Mouse (Mus musculus) kidney, postnatal 0 days (tissue): ENCODE results near the gene Spag8. TPM values are rescaled to one million over a fixed set of nuclear protein-coding genes. Genes with fewer than 3 reads are reported as not detected.

Experiments
- ATAC-seq: fragments of 200-750 bp; cut with Nextera tagmentation; replicated peaks from 2 replicates; pipeline ENCODE4 v1.8.0; 2017; ENCODE audit warnings: low read depth, moderate number of reproducible peaks, moderate TSS enrichment, moderate library complexity; ENCODE audit not compliant: low FRiP score
- DNase-seq: peaks from one replicate; pipeline ENCODE4 v3.0.0-alpha.2; 2016; ENCODE audit warnings: low spot score
- H3K27ac ChIP-seq: fragments of 300-500 bp; sonication (generic); 2 replicates; pipeline ENCODE4 v1.5.1; 2014; ENCODE audit warnings: mild to moderate bottlenecking
- H3K27me3 ChIP-seq: fragments of 300-500 bp; sonication (generic); 2 replicates; pipeline ENCODE4 v1.6.1; 2014; ENCODE audit warnings: low read length, mixed read lengths; ENCODE audit not compliant: insufficient read depth
- H3K36me3 ChIP-seq: fragments of 300-500 bp; sonication (generic); 2 replicates; pipeline ENCODE4 v1.6.1; 2014; ENCODE audit warnings: low read length, mixed read lengths; ENCODE audit not compliant: insufficient read depth
- H3K4me1 ChIP-seq: fragments of 300-500 bp; sonication (generic); replicated peaks from 2 replicates; pipeline ENCODE4 v1.6.1; 2014; ENCODE audit warnings: antibody characterized with exemption, low read length, mixed read lengths; ENCODE audit not compliant: insufficient read depth
- H3K4me2 ChIP-seq: fragments of 300-500 bp; sonication (generic); 2 replicates; pipeline ENCODE4 v1.6.1; 2014; ENCODE audit warnings: mild to moderate bottlenecking, low read length, moderate library complexity, mixed read lengths
- H3K4me3 ChIP-seq: fragments of 300-500 bp; sonication (generic); replicated peaks from 2 replicates; pipeline ENCODE4 v1.5.1; 2014; ENCODE audit warnings: low read depth, low read length
- H3K9ac ChIP-seq: fragments of 300-500 bp; sonication (generic); 2 replicates; pipeline ENCODE4 v1.6.1; 2014; ENCODE audit warnings: low read depth, low read length
- H3K9me3 ChIP-seq: fragments of 300-500 bp; sonication (generic); replicated peaks from 2 replicates; pipeline ENCODE4 v1.6.1; 2016; ENCODE audit warnings: low read length, inconsistent platforms, mixed read lengths
- CTCF ChIP-seq: IDR thresholded peaks from 2 replicates; pipeline ENCODE4 v1.5.1; 2016; ENCODE audit warnings: antibody characterized with exemption, low read depth, mild to moderate bottlenecking, moderate library complexity
- WGBS: fragments of 180-500 bp; shearing (Covaris S2); extraction: QIAGEN DNeasy Blood & Tissue Kit; methylation state at CpG from one replicate; pipeline ENCODE4 v1.1.7; 2014; 5-methylcytosine and 5-hydroxymethylcytosine counted together
- polyA plus RNA-seq: library from polyadenylated mRNA; unstranded; fragments of >200 nt; fragmentation: Nextera tagmentation; extraction: Ambion mirVana; gene quantifications from 2 replicates; pipeline ENCODE4 v1.2.1, GENCODE M21; 2015

The Spag8 gene
- polyA plus RNA-seq, 1 experiment from 2014 or later: 0.96 TPM

- H3K27me3 ChIP-seq: no peaks in the 10 kb centered on the region
- TF ChIP-seq CTCF: no peak
- peaks cover under 1% of the 10 kb centered on the region; the same call in 1 of the 2 replicates for H3K9me3 ChIP-seq
- peak; percentile 9 for DNase-seq
- ATAC-seq: no peak
- 28% methylated on average over 5 of the region's 5 CpGs for WGBS
- no peak overlapping the region for H3K4me3 ChIP-seq
- H3K27ac ChIP-seq: peak overlapping the region; percentile 64; the same call in 1 of the 2 replicates
- no peaks in the 10 kb centered on the region for H3K36me3 ChIP-seq
- peaks cover 13% of the 10 kb centered on the region; the same call in 1 of the 2 replicates for H3K4me1 ChIP-seq
- H3K4me2 ChIP-seq: peak overlapping the region; percentile 91
- no peak overlapping the region for H3K9ac ChIP-seq
Measured at GRCm38 (mm10) chr4:43630671-43631045, 22.7 kb downstream of the Spag8 start.

DNA sequence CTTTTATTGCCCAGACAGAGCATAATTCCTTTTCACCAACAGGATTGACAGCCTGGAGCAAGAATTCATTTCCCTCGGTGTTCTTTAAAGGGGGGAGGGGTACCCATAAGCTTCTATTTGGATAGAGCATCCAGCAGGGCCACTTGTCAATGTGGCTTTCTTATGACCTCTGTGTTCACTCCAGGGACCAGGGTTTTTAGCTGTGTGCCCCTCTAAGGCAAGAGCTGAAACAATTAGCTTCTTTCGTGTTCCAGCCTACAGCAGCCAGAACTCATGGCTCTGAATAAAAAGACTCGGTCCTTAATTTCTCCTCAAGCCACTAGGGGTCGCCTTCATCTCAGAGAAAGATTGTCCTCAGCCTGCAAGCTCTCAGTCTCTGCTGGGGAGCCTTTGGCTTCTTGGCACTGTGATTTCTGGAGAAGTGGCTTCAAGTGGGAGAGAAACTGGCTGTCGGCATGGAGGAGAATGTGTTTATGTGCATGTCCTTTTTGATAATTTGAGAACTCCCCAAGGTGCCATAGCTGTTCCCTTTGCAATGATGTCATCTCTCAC lies 23.3 kb downstream of the Spag8 start:
- Histone ChIP-seq H3K27ac (no peak overlapping the region), H3K36me3 (no peaks in the 10 kb centered on the region), H3K27me3 (no peaks in the 10 kb centered on the region), H3K9me3 (peaks cover 4% of the 10 kb centered on the region), H3K4me1 (peaks cover 13% of the 10 kb centered on the region; the same call in 1 of the 2 replicates), H3K4me3 (no peak overlapping the region), H3K4me2 (no peak overlapping the region), H3K9ac (no peak overlapping the region)
- ATAC-seq (peak; percentile 39; the same call in 1 of the 2 replicates), DNase-seq (peak; percentile 96)
- WGBS: 5% methylated on average over 5 of the region's 5 CpGs
- TF ChIP-seq CTCF: peak; percentile 94

- 48% methylated on average over 20 of the region's 20 CpGs for WGBS
- Histone ChIP-seq H3K9ac (no peak overlapping the region), H3K27me3 (no peaks in the 10 kb centered on the region), H3K4me3 (no peak overlapping the region), H3K27ac (no peak overlapping the region), H3K4me2 (no peak overlapping the region), H3K36me3 (no peaks in the 10 kb centered on the region), H3K4me1 (peaks cover 13% of the 10 kb centered on the region; the same call in 1 of the 2 replicates), H3K9me3 (peaks cover 4% of the 10 kb centered on the region)
- no peak for TF ChIP-seq CTCF
- DNase-seq (peak; percentile 38), ATAC-seq (no peak; the same call in 1 of the 2 replicates)
Measured at GRCm38 (mm10) chr4:43629106-43629817, 24.1 kb downstream of the Spag8 start.

- H3K4me1 ChIP-seq: no peaks in the 10 kb centered on the region
- H3K4me3 ChIP-seq: no peak overlapping the region
- H3K36me3 ChIP-seq: no peaks in the 10 kb centered on the region
- 0 out of 2 replicates have a peak, but pooled peaks cover under 1% of the 10 kb centered on the region for H3K9me3 ChIP-seq
- WGBS: 83% methylated on average over 4 of the region's 4 CpGs
- TF ChIP-seq CTCF: no peak
- H3K27me3 ChIP-seq: no peaks in the 10 kb centered on the region
- H3K27ac ChIP-seq: no peak overlapping the region
- no peak overlapping the region for H3K9ac ChIP-seq
- no peak overlapping the region for H3K4me2 ChIP-seq
- ATAC-seq (no peak), DNase-seq (no peak)
Measured at GRCm38 (mm10) chr4:43620146-43620778, 33.1 kb downstream of the Spag8 start.

DNA sequence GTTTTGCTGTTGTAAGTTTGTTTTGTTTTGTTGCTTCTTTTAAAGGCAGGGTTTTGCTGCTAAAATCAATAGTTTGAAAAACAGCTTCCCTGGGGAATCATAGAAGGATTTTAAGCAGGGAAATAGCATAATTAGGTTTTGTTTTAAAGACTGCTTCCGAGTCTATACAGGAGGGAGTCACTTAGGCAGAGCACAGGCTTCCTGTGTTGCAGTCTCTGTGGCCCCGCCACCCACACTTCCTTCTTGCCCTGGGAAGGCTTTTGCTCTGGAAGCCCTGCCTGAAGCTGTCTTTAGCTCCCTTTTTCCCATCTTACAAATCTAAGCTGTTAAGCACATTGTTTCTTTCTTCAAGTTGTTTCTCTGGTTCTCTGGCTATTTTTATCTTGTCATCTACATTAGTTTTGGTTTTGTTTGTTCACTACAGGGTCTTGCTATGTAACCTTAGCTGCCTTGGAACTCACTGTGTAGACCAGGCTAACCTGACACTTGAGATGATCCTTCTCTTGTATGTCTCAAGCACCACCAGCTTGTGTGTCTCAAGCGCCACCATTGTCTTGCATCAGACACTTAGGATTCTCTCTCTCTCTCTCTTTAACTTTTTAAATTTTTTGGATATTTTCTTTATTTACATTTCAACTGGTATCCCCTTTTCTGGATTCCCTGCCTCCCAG lies 40.2 kb downstream of the Spag8 start:
- Histone ChIP-seq H3K9ac (no peak overlapping the region), H3K4me2 (no peak overlapping the region), H3K4me1 (no peaks in the 10 kb centered on the region), H3K9me3 (no peaks in the 10 kb centered on the region), H3K27me3 (no peaks in the 10 kb centered on the region), H3K36me3 (no peaks in the 10 kb centered on the region), H3K27ac (no peak overlapping the region), H3K4me3 (no peak overlapping the region)
- ATAC-seq (no peak), DNase-seq (peak; percentile 52)
- WGBS: 57% methylated on average over 3 of the region's 3 CpGs
- no peak for TF ChIP-seq CTCF

DNA sequence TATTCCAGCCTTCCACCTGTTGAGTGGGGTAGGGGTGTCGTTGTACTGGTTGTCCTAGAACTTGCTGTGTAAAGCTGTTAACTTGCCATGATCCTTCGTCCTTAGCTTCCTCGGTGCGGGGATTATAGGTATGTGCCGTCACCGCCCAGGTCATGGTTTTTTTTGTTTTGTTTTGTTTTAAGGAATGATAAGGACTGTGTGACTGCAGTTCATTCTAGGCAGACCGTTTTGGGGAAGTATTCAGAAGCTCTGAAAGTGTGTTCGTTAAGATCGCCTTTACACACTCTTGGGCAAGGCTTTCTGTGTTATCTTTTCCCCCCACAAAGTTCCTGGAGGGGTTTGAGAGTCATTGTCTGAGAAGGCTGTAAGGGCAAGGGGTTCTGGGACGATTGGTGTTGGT lies 40.9 kb downstream of the Spag8 start:
- Histone ChIP-seq H3K36me3 (no peaks in the 10 kb centered on the region), H3K27ac (no peak overlapping the region), H3K4me3 (no peak overlapping the region), H3K27me3 (no peaks in the 10 kb centered on the region), H3K4me2 (no peak overlapping the region), H3K9me3 (no peaks in the 10 kb centered on the region), H3K4me1 (no peaks in the 10 kb centered on the region), H3K9ac (no peak overlapping the region)
- ATAC-seq (no peak), DNase-seq (no peak)
- WGBS: 65% methylated on average over 10 of the region's 10 CpGs
- no peak for TF ChIP-seq CTCF
